In the genomic region with DNA sequence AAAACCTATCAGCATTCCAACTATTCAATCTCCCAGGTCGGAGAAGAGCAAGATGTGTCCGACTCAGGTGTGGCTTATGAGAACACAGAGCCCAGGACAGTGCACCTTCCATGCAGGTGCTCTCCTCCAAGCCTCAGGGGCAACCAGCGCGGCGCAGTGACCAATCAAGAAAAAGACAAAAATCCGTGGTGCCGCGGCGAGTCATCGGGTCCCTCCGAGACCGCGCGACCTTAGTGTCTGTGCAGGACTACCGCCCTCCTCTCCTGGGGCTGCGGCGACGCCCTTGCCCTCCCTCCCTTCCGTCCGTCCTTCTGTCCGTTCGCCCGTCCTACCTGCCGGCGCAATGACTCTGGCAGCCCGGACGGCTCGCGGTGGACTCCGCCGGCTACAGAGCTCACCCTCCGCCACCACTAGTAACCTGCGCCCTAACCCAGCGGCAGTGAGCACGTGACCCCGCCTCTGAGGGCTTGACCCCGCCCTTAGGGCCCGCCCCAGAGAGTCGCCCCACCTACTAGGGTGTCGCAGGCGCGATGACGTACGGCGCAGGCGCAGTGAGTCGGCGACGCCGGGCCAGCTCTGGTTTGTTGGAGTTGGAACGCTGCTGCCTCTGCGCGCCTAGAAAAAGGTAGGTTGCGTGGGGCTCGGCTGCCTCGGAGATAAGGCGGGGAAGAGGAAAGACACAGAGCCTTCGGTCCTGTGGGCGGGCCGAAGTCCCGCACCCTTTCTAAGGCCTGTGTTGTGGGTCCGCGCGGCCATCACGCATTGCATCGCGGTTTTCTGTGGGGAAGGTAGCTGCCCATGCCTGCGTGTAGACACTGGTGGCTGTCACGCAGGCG, we compare ENCODE assay signal across 8 mouse cellular contexts. TPM values are rescaled to one million over a fixed set of nuclear protein-coding genes. Genes with fewer than 3 reads are reported as not detected.
DNase-seq lines count a peak whose midpoint lies in the region; ATAC-seq and TF ChIP-seq lines count a peak whose summit lies in the region.

A gene (minus strand): TSS at position 455 of the 836 bp plus-strand sequence.
A gene (plus strand): TSS at position 500 of the 836 bp plus-strand sequence.

- H3K4me3 ChIP-seq in heart, embryonic 15.5 days = peak within 1 kb of the TSS; percentile 95
- H3K4me3 ChIP-seq in liver, embryonic 14.5 days (ENCODE audit: insufficient read depth in 1 of 2, low read depth in 2 of 2, low read length in 2 of 2) = peak within 1 kb of the TSS; percentile 65 to 82
- peak within 1 kb of the TSS; percentile 79 for H3K4me3 ChIP-seq in neural tube, embryonic 11.5 days (ENCODE audit: low read depth, low read length)
- peak within 1 kb of the TSS; percentile 86 for H3K4me3 ChIP-seq in stomach, postnatal 0 days (ENCODE audit: low read depth, low read length)

- H3K27me3 ChIP-seq in heart, embryonic 15.5 days = no peaks in the 10 kb centered on the region
- H3K27me3 ChIP-seq in liver, embryonic 14.5 days (ENCODE audit: control insufficient read depth, insufficient read depth, low read length) = no peaks in the 10 kb centered on the region
- H3K27me3 ChIP-seq in neural tube, embryonic 11.5 days (ENCODE audit: control insufficient read depth, insufficient read depth, low read length) = no peaks in the 10 kb centered on the region
- H3K27me3 ChIP-seq in stomach, postnatal 0 days (ENCODE audit: control insufficient read depth, insufficient read depth, low read length) = no peaks in the 10 kb centered on the region

- H3K4me1 ChIP-seq in heart, embryonic 15.5 days (replicated peaks) = peaks cover 13% of the 10 kb centered on the region
- peaks cover 6 to 9% of the 10 kb centered on the region in 2 experiments for H3K4me1 ChIP-seq in liver, embryonic 14.5 days (replicated peaks; ENCODE audit: control insufficient read depth in 2 of 2, insufficient read depth in 2 of 2, low read length in 1 of 2)
- no peaks in the 10 kb centered on the region for H3K4me1 ChIP-seq in neural tube, embryonic 11.5 days (ENCODE audit: control insufficient read depth, insufficient read depth, low read length)
- H3K4me1 ChIP-seq in stomach, postnatal 0 days (replicated peaks; ENCODE audit: control insufficient read depth, insufficient read depth) = no peaks in the 10 kb centered on the region

- ATAC-seq in CD4-positive, CD25-positive, alpha-beta regulatory T cell, adult 4 months = peak; percentile 95
- peak; percentile 99 for ATAC-seq in heart, embryonic 15.5 days (replicated peaks; ENCODE audit: insufficient number of reproducible peaks, insufficient read depth, low FRiP score, low read depth)
- ATAC-seq in liver, embryonic 14.5 days (ENCODE audit: insufficient read depth) = peak; percentile 99
- ATAC-seq in neural tube, embryonic 11.5 days (ENCODE audit: insufficient read depth, low FRiP score, low TSS enrichment) = peak; percentile 96
- ATAC-seq in stomach, postnatal 0 days (ENCODE audit: low FRiP score, low TSS enrichment) = peak; percentile 99

- peak within 1 kb of the TSS; percentile 94 for H3K9ac ChIP-seq in heart, embryonic 15.5 days
- peak within 1 kb of the TSS; percentile 82 for H3K9ac ChIP-seq in liver, embryonic 14.5 days (replicated peaks)
- H3K9ac ChIP-seq in neural tube, embryonic 11.5 days (ENCODE audit: low read length) = peak within 1 kb of the TSS; percentile 66
- H3K9ac ChIP-seq in stomach, postnatal 0 days (ENCODE audit: low read length) = peak within 1 kb of the TSS; percentile 87

- H3K9me3 ChIP-seq in heart, embryonic 15.5 days (replicated peaks) = no peaks in the 10 kb centered on the region
- H3K9me3 ChIP-seq in liver, embryonic 14.5 days (ENCODE audit: control insufficient read depth, low read length) = no peaks in the 10 kb centered on the region
- H3K9me3 ChIP-seq in neural tube, embryonic 11.5 days (ENCODE audit: control insufficient read depth, low read length) = no peaks in the 10 kb centered on the region
- no peaks in the 10 kb centered on the region for H3K9me3 ChIP-seq in stomach, postnatal 0 days (ENCODE audit: control insufficient read depth, low read length)

- DNase-seq in c-Kit-negative CD71-positive TER-119-positive erythroid progenitor cells, embryonic 14.5 days (ENCODE audit: low read depth, low spot score) = peak; percentile 96
- DNase-seq in fibroblast of lung, adult 2 months (ENCODE audit: low read depth) = peak; percentile 82
- DNase-seq in kidney, postnatal 25 days = peak; percentile 98
- peak; percentile 93 to 95 (median 93) for DNase-seq in liver, embryonic 14.5 days (ENCODE audit: low read depth in 3 of 3, low spot score in 3 of 3)
- peak; percentile 98 for DNase-seq in neural tube, embryonic 11.5 days (ENCODE audit: low spot score)
- DNase-seq in stomach, postnatal 0 days (ENCODE audit: low spot score) = peak; percentile 98

- TF ChIP-seq CTCF in liver, embryonic 14.5 days (IDR thresholded peaks at IDR 0.05; ENCODE audit: low read depth) = peak; percentile 34; the same call in 1 of the 2 replicates
- peak; percentile 30; the same call in 1 of the 2 replicates for TF ChIP-seq CTCF in stomach, postnatal 0 days (IDR thresholded peaks at IDR 0.05; ENCODE audit: low read depth)

- H3K27ac ChIP-seq in heart, embryonic 15.5 days = peak within 1 kb of the TSS; percentile 88
- peak within 1 kb of the TSS; percentile 75 for H3K27ac ChIP-seq in liver, embryonic 14.5 days
- H3K27ac ChIP-seq in neural tube, embryonic 11.5 days (ENCODE audit: low read depth, low read length) = peak within 1 kb of the TSS; percentile 39; the same call in 1 of the 2 replicates
- H3K27ac ChIP-seq in stomach, postnatal 0 days (replicated peaks) = peak within 1 kb of the TSS; percentile 91

- H3K36me3 ChIP-seq in heart, embryonic 15.5 days = peaks cover 3% of the 10 kb centered on the region; the same call in 1 of the 2 replicates
- peaks cover 2% of the 10 kb centered on the region; the same call in 1 of the 2 replicates for H3K36me3 ChIP-seq in liver, embryonic 14.5 days (replicated peaks; ENCODE audit: control insufficient read depth, insufficient read depth, low read depth)
- 0 out of 2 replicates have a peak, but pooled peaks cover 2% of the 10 kb centered on the region for H3K36me3 ChIP-seq in neural tube, embryonic 11.5 days (ENCODE audit: control insufficient read depth, insufficient read depth, low read length)
- peaks cover 6% of the 10 kb centered on the region; the same call in 1 of the 2 replicates for H3K36me3 ChIP-seq in stomach, postnatal 0 days (ENCODE audit: control insufficient read depth, insufficient read depth, low read length)

- H3K4me2 ChIP-seq in heart, embryonic 15.5 days = peak within 1 kb of the TSS; percentile 87
- peak within 1 kb of the TSS; percentile 84 for H3K4me2 ChIP-seq in liver, embryonic 14.5 days (ENCODE audit: low read depth)
- peak within 1 kb of the TSS; percentile 83 for H3K4me2 ChIP-seq in neural tube, embryonic 11.5 days (ENCODE audit: low read depth)
- peak within 1 kb of the TSS; percentile 83 for H3K4me2 ChIP-seq in stomach, postnatal 0 days (replicated peaks; ENCODE audit: low read depth)

- no peak for TF ChIP-seq EP300 in liver, embryonic 14.5 days (IDR thresholded peaks at IDR 0.05; ENCODE audit: low read depth)
- no peak for TF ChIP-seq EP300 in stomach, postnatal 0 days (optimal IDR thresholded peaks at IDR 0.05)

- WGBS in heart, embryonic 15.5 days = under 1% methylated on average over 68 of the region's 70 CpGs
- under 1% methylated on average over 70 of the region's 70 CpGs for WGBS in liver, embryonic 14.5 days (ENCODE audit: insufficient replicate concordance)
- under 1% methylated on average over 68 of the region's 70 CpGs for WGBS in neural tube, embryonic 11.5 days
- under 1% methylated on average over 68 of the region's 70 CpGs for WGBS in stomach, postnatal 0 days

RNA-seq across cellular contexts. Expression of the first gene that starts in this region (rescaled TPM):
- 1 to 10 TPM; 1.4 to 2.3 TPM for polyA plus RNA-seq in CD4-positive, CD25-positive, alpha-beta regulatory T cell, adult 4 months (2017; shearing (Covaris generic))
- polyA plus RNA-seq in heart, embryonic 15.5 days (2015; fragmentation: Nextera tagmentation; extraction: Ambion mirVana) = 5.0 TPM in 2 replicates
- 1.6 TPM in 2 replicates for polyA plus RNA-seq in liver, embryonic 14.5 days (2012; rRNA removed)
- polyA plus RNA-seq in liver, embryonic 14.5 days (2014; fragmentation: Nextera tagmentation; extraction: Ambion mirVana) = 0.69 and 1.5 TPM in 2 replicates
- polyA plus RNA-seq in neural tube, embryonic 11.5 days (2014; fragmentation: Nextera tagmentation; extraction: Ambion mirVana) = 7.9 and 9.0 TPM in 2 replicates
- 1.4 and 1.5 TPM in 2 replicates for polyA plus RNA-seq in stomach, postnatal 0 days (2015; fragmentation: Nextera tagmentation; extraction: Ambion mirVana)

RNA-seq across cellular contexts. Expression of the second gene that starts in this region (rescaled TPM):
- polyA plus RNA-seq in CD4-positive, CD25-positive, alpha-beta regulatory T cell, adult 4 months (2017; shearing (Covaris generic)) = 10 to 100 TPM; 93.2 to 94.5 TPM
- polyA plus RNA-seq in heart, embryonic 15.5 days (2015; fragmentation: Nextera tagmentation; extraction: Ambion mirVana) = 131 and 143 TPM in 2 replicates
- 11.9 and 26.7 TPM in 2 replicates for polyA plus RNA-seq in liver, embryonic 14.5 days (2012; rRNA removed)
- 82.3 and 84.0 TPM in 2 replicates for polyA plus RNA-seq in liver, embryonic 14.5 days (2014; fragmentation: Nextera tagmentation; extraction: Ambion mirVana)
- polyA plus RNA-seq in neural tube, embryonic 11.5 days (2014; fragmentation: Nextera tagmentation; extraction: Ambion mirVana) = 163 and 170 TPM in 2 replicates
- 128 and 141 TPM in 2 replicates for polyA plus RNA-seq in stomach, postnatal 0 days (2015; fragmentation: Nextera tagmentation; extraction: Ambion mirVana)

Comparison
In these comparisons a context has a peak if more than half of its experiments do, and no peak if none do; other contexts are left out.
1. Peak in every context shown above with its lines: DNase-seq, ATAC-seq, H3K4me3 ChIP-seq and H3K27ac ChIP-seq.
2. H3K27ac ChIP-seq: peak in every context shown above with its lines; median percentile 91 in stomach, postnatal 0 days; 88 in heart, embryonic 15.5 days; 75 in liver, embryonic 14.5 days; 39 in neural tube, embryonic 11.5 days.